In genomic region chr6:88524056-88524455, GRCm38 (mm10) we compare ENCODE assay signal across 22 mouse cellular contexts. TPM values are rescaled to one million over a fixed set of nuclear protein-coding genes. Genes with fewer than 3 reads are reported as not detected.
DNase-seq lines count a peak whose midpoint lies in the region; ATAC-seq and TF ChIP-seq lines count a peak whose summit lies in the region.
"Had no signal": no experiment of that assay in that cellular context is flagged by ENCODE, and none has a peak within 500 bp of the region (broad histone marks: within the 10 kb centered on the region; RNA-seq: fewer than 3 reads in every experiment).

No protein-coding gene starts in this region.

- no peak for TF ChIP-seq CTCF in forebrain, postnatal 0 days (IDR thresholded peaks at IDR 0.05; ENCODE audit: low read depth)
- no peak for TF ChIP-seq CTCF in heart, adult 2 months (IDR thresholded peaks at IDR 0.05)

- no peak overlapping the region for H3K27ac ChIP-seq in forebrain, embryonic 11.5 days (ENCODE audit: low read depth, low read length)
- no peak overlapping the region for H3K27ac ChIP-seq in forebrain, postnatal 0 days (ENCODE audit: low read depth, low read length)
- no peak overlapping the region for H3K27ac ChIP-seq in heart, embryonic 10.5 days
- H3K27ac ChIP-seq in heart, adult 2 months = no peak overlapping the region
- H3K27ac ChIP-seq: forebrain, embryonic 10.5 days; gastrocnemius, adult 2 months; hindbrain, embryonic 10.5 days; hindbrain, embryonic 13.5 days; intestine, embryonic 15.5 days had no signal

- H3K4me1 ChIP-seq in forebrain, embryonic 11.5 days (replicated peaks; ENCODE audit: control insufficient read depth, insufficient read depth, low read length) = 0 out of 2 replicates have a peak, but pooled peaks cover 3% of the 10 kb centered on the region
- peaks cover 6% of the 10 kb centered on the region; the same call in 1 of the 2 replicates for H3K4me1 ChIP-seq in forebrain, postnatal 0 days (ENCODE audit: insufficient read depth)
- H3K4me1 ChIP-seq in heart, embryonic 10.5 days = peaks cover 9% of the 10 kb centered on the region
- H3K4me1 ChIP-seq in heart, adult 2 months (ENCODE audit: control insufficient read depth, insufficient read depth, low read length) = no peaks in the 10 kb centered on the region

- no peak for TF ChIP-seq POLR2A in heart, adult 2 months (IDR thresholded peaks at IDR 0.05; ENCODE audit: insufficient read depth, low read depth, low read length)

- WGBS in forebrain, embryonic 11.5 days = 92% methylated on average over 4 of the region's 4 CpGs
- 89% methylated on average over 4 of the region's 4 CpGs for whole genome bisulfite sequencing in forebrain, postnatal 0 days
- WGBS in heart, embryonic 10.5 days = 83% methylated on average over 4 of the region's 4 CpGs
- WGBS in heart, adult 2 months = 76% methylated on average over 4 of the region's 4 CpGs

- TF ChIP-seq EP300 in heart, adult 2 months (IDR thresholded peaks at IDR 0.05; ENCODE audit: insufficient read depth, low read depth, low read length) = no peak

- H3K36me3 ChIP-seq in forebrain, embryonic 11.5 days (ENCODE audit: control insufficient read depth, insufficient read depth, low read length) = no peaks in the 10 kb centered on the region
- H3K36me3 ChIP-seq in forebrain, postnatal 0 days (ENCODE audit: insufficient read depth) = no peaks in the 10 kb centered on the region
- H3K36me3 ChIP-seq in heart, embryonic 10.5 days = no peaks in the 10 kb centered on the region
- no peaks in the 10 kb centered on the region for H3K36me3 ChIP-seq in heart, adult 2 months (ENCODE audit: control insufficient read depth, insufficient read depth, low read length)
- H3K36me3 ChIP-seq: forebrain, embryonic 10.5 days; hindbrain, embryonic 10.5 days; hindbrain, embryonic 13.5 days; intestine, embryonic 15.5 days had no signal

- no peak overlapping the region for H3K4me3 ChIP-seq in forebrain, embryonic 11.5 days (ENCODE audit: low read depth, low read length)
- H3K4me3 ChIP-seq in forebrain, postnatal 0 days (ENCODE audit: low read depth, low read length) = no peak overlapping the region
- no peak overlapping the region for H3K4me3 ChIP-seq in heart, embryonic 10.5 days
- H3K4me3 ChIP-seq in heart, adult 2 months = no peak overlapping the region
- H3K4me3 ChIP-seq: forebrain, embryonic 10.5 days; gastrocnemius, adult 2 months; hindbrain, embryonic 10.5 days; hindbrain, embryonic 13.5 days; intestine, embryonic 15.5 days had no signal

- no peak for ATAC-seq in forebrain, embryonic 11.5 days (replicated peaks; ENCODE audit: low FRiP score)
- no peak for ATAC-seq in forebrain, postnatal 0 days
- ATAC-seq: activated CD4-positive, CD25-positive, alpha-beta regulatory T cell, adult 4 months; forebrain, embryonic 14.5 days; hindbrain, embryonic 16.5 days; intestine, embryonic 15.5 days had no signal

- no peaks in the 10 kb centered on the region for H3K79me2 ChIP-seq in heart, adult 2 months (replicated peaks; ENCODE audit: control insufficient read depth, insufficient read depth, low read length)

- peak; percentile 25 for DNase-seq in forebrain, embryonic 11.5 days (ENCODE audit: low spot score)
- no peak for DNase-seq in forebrain, postnatal 0 days
- DNase-seq in heart, embryonic 10.5 days (ENCODE audit: low spot score) = peak; percentile 57
- no peak for DNase-seq in heart, adult 2 months
- DNase-seq in right cerebral cortex, postnatal 10 days (ENCODE audit: low spot score in 2 of 2) = peak; percentile 16 to 24
- no peak for DNase-seq in right cerebral cortex, postnatal 14 days
- peak; percentile 63 for DNase-seq in brain, adult 2 months (ENCODE audit: low read depth, low spot score)
- DNase-seq in thymus, postnatal 4 days = no peak
- DNase-seq: adrenal gland, adult 8-10 months; adrenal gland, postnatal 25 days; cerebellum, adult 18-20 months; cerebellum, adult 9-10 months; cerebellum, postnatal 14 days; gastrocnemius, adult 2 months; gastrocnemius, postnatal 14 days had no signal

- intact Hi-C loops in heart, adult 2 months (cut with DNase I) = no loop called here

- H3K27me3 ChIP-seq in forebrain, embryonic 11.5 days (ENCODE audit: control insufficient read depth, insufficient read depth, low read length) = no peaks in the 10 kb centered on the region
- no peaks in the 10 kb centered on the region for H3K27me3 ChIP-seq in forebrain, postnatal 0 days (ENCODE audit: insufficient read depth, low read length)
- no peaks in the 10 kb centered on the region for H3K27me3 ChIP-seq in heart, embryonic 10.5 days (ENCODE audit: insufficient read depth, poor library complexity, severe bottlenecking)
- no peaks in the 10 kb centered on the region for H3K27me3 ChIP-seq in heart, adult 2 months (ENCODE audit: control insufficient read depth, insufficient read depth, low read length)
- H3K27me3 ChIP-seq: hindbrain, embryonic 13.5 days; intestine, embryonic 15.5 days had no signal

- H3K4me2 ChIP-seq in forebrain, embryonic 11.5 days (ENCODE audit: low read depth, low read length, severe bottlenecking) = no peak overlapping the region
- H3K4me2 ChIP-seq in forebrain, postnatal 0 days (ENCODE audit: low read depth) = no peak overlapping the region
- H3K4me2 ChIP-seq: hindbrain, embryonic 13.5 days; intestine, embryonic 15.5 days had no signal

- H3K9ac ChIP-seq in forebrain, embryonic 11.5 days (ENCODE audit: low read length) = no peak overlapping the region
- no peak overlapping the region for H3K9ac ChIP-seq in forebrain, postnatal 0 days
- no peak overlapping the region for H3K9ac ChIP-seq in heart, adult 2 months (ENCODE audit: low read depth, low read length)
- H3K9ac ChIP-seq: hindbrain, embryonic 13.5 days; intestine, embryonic 15.5 days had no signal

- H3K9me3 ChIP-seq in forebrain, embryonic 11.5 days (ENCODE audit: control insufficient read depth, low read length) = no peaks in the 10 kb centered on the region
- H3K9me3 ChIP-seq in forebrain, postnatal 0 days (ENCODE audit: low read length) = no peaks in the 10 kb centered on the region
- no peaks in the 10 kb centered on the region for H3K9me3 ChIP-seq in heart, embryonic 10.5 days
- H3K9me3 ChIP-seq: forebrain, embryonic 10.5 days; hindbrain, embryonic 10.5 days; hindbrain, embryonic 13.5 days; intestine, embryonic 15.5 days had no signal

RNA-seq across cellular contexts. Expression of gene Sec61a1, which starts 5.4 kb away (rescaled TPM):
- 199 and 202 TPM in 2 replicates for polyA plus RNA-seq in forebrain, embryonic 11.5 days (2014; fragmentation: Nextera tagmentation; extraction: Ambion mirVana)
- total RNA-seq in forebrain, postnatal 0 days (2014; rRNA removed) = 150 and 191 TPM in 2 replicates
- 118 and 125 TPM in 2 replicates for polyA plus RNA-seq in forebrain, postnatal 0 days (2015; fragmentation: Nextera tagmentation; extraction: Ambion mirVana)
- 234 and 235 TPM in 2 replicates for polyA plus RNA-seq in heart, embryonic 10.5 days (2016; fragmentation: Nextera tagmentation; extraction: Ambion mirVana)
- 10 to 100 TPM; 40.4 to 44.5 TPM for total RNA-seq in heart, adult 2 months (2021)
- 63.0 and 79.2 TPM in 2 replicates for polyA plus RNA-seq in heart, adult 2 months (2012; rRNA removed)

RNA-seq across cellular contexts. Expression of gene Ruvbl1, which starts 58.8 kb away (rescaled TPM):
- polyA plus RNA-seq in forebrain, embryonic 11.5 days (2014; fragmentation: Nextera tagmentation; extraction: Ambion mirVana) = 166 and 175 TPM in 2 replicates
- total RNA-seq in forebrain, postnatal 0 days (2014; rRNA removed) = 56.7 and 59.2 TPM in 2 replicates
- 78.9 and 82.8 TPM in 2 replicates for polyA plus RNA-seq in forebrain, postnatal 0 days (2015; fragmentation: Nextera tagmentation; extraction: Ambion mirVana)
- polyA plus RNA-seq in heart, embryonic 10.5 days (2016; fragmentation: Nextera tagmentation; extraction: Ambion mirVana) = 115 and 169 TPM in 2 replicates
- 10 to 100 TPM; 16.7 to 18.4 TPM for total RNA-seq in heart, adult 2 months (2021)
- 15.7 and 16.0 TPM in 2 replicates for polyA plus RNA-seq in heart, adult 2 months (2012; rRNA removed)

Comparison
In these comparisons a context has a peak if more than half of its experiments do, and no peak if none do; other contexts are left out.
1. DNase-seq: peak in forebrain, embryonic 11.5 days (single experiment), heart, embryonic 10.5 days (single experiment), right cerebral cortex, postnatal 10 days (2 of 2) and brain, adult 2 months (single experiment); none in forebrain, postnatal 0 days (single experiment), heart, adult 2 months (0 of 2), right cerebral cortex, postnatal 14 days (single experiment) and thymus, postnatal 4 days (single experiment).